Mouse (Mus musculus) granulocyte monocyte progenitor cell, adult 5-6 weeks (primary cell): ENCODE measurements around the gene Sox5. TPM values are rescaled to one million over a fixed set of nuclear protein-coding genes. Genes with fewer than 3 reads are reported as not detected.
A peak's percentile ranks its signal among the peaks of the same experiment; 100 is the strongest.

ENCODE experiments used
- ATAC-seq: replicated peaks from 2 replicates; pipeline ENCODE4 v1.8.0; 2016; ENCODE audit warnings: mild to moderate bottlenecking, moderate TSS enrichment, inconsistent platforms; ENCODE audit not compliant: poor library complexity, severe bottlenecking
- total RNA-seq, 2 experiments: library from RNA; stranded (forward) in 1 of 2; stranded (reverse) in 1 of 2; fragments of 200-712, 200-1000 nt in 1 of 2; fragments of >200 nt in 1 of 2; fragmentation: Nextera tagmentation in 1 of 2; gene quantifications; 2 replicates each; pipeline ENCODE4 v1.2.3; 2014 to 2017

Gene Sox5
- total RNA-seq (2014; fragmentation: Nextera tagmentation): not detected in 2 replicates
- 0.04 TPM in 1 of 2 replicates, not detected in the other for total RNA-seq (2017)

- ATAC-seq: peak; percentile 64
Measured at GRCm38 (mm10) chr6:144781431-144782030, at the start of gene Sox5. Gene Sox5, minus strand, starts transcription at chr6:144781977.

GRCm38 (mm10) chr6:144825018-144825602 lies 43.3 kb upstream of the Sox5 start:
- no peak for ATAC-seq

GRCm38 (mm10) chr6:144824153-144824552 lies 42.4 kb upstream of the Sox5 start:
- ATAC-seq: no peak

GRCm38 (mm10) chr6:144822594-144822993 lies 40.8 kb upstream of the Sox5 start:
- no peak for ATAC-seq

- ATAC-seq: no peak
Measured at GRCm38 (mm10) chr6:144821019-144821418, 39.2 kb upstream of the Sox5 start.

GRCm38 (mm10) chr6:144818016-144818415 lies 36.2 kb upstream of the Sox5 start:
- peak; percentile 90 for ATAC-seq

GRCm38 (mm10) chr6:144817329-144817932 lies 35.7 kb upstream of the Sox5 start:
- ATAC-seq: peak; percentile 63

- no peak for ATAC-seq
Measured at GRCm38 (mm10) chr6:144815542-144815941, 33.8 kb upstream of the Sox5 start.

GRCm38 (mm10) chr6:144814931-144815364 lies 33.2 kb upstream of the Sox5 start:
- no peak for ATAC-seq

- ATAC-seq: no peak
Measured at GRCm38 (mm10) chr6:144804321-144804720, 22.5 kb upstream of the Sox5 start.

- ATAC-seq: no peak
Measured at GRCm38 (mm10) chr6:144803063-144803462, 21.3 kb upstream of the Sox5 start.

- ATAC-seq: no peak
Measured at GRCm38 (mm10) chr6:144794356-144794755, 12.6 kb upstream of the Sox5 start.

GRCm38 (mm10) chr6:144792871-144793270 lies 11.1 kb upstream of the Sox5 start:
- no peak for ATAC-seq

GRCm38 (mm10) chr6:144783295-144783694 lies 1.5 kb upstream of the Sox5 start:
- ATAC-seq: no peak

GRCm38 (mm10) chr6:144782866-144783265 lies 1.1 kb upstream of the Sox5 start:
- peak; percentile 55 for ATAC-seq

- 0 out of 2 replicates have a peak, but pooled peaks have one; percentile 6 for ATAC-seq
Measured at GRCm38 (mm10) chr6:144782031-144782857, 467 bp upstream of the Sox5 start.

GRCm38 (mm10) chr6:144780608-144781285 lies 1.0 kb downstream of the Sox5 start:
- ATAC-seq: no peak

- no peak for ATAC-seq
Measured at GRCm38 (mm10) chr6:144779945-144780607, 1.7 kb downstream of the Sox5 start.

GRCm38 (mm10) chr6:144777356-144778035 lies 4.3 kb downstream of the Sox5 start:
- no peak for ATAC-seq
